Mouse (Mus musculus) macrophage (primary cell): ENCODE results near the gene Pou2af1. TPM values are rescaled to one million over a fixed set of nuclear protein-coding genes. Genes with fewer than 3 reads are reported as not detected.

ENCODE experiments used
- H3K27ac ChIP-seq: fragments of 350-480 bp; formaldehyde crosslinking; 2 replicates; pipeline ENCODE4 v1.9.0; 2021
- H3K36me3 ChIP-seq: fragments of 350-480 bp; formaldehyde crosslinking; 2 replicates; pipeline ENCODE4 v1.9.0; 2021; ENCODE audit errors: inconsistent target
- H3K4me3 ChIP-seq: fragments of 350-480 bp; formaldehyde crosslinking; 2 replicates; pipeline ENCODE4 v1.9.0; 2021; ENCODE audit errors: inconsistent target
- H3K79me2 ChIP-seq: fragments of 350-480 bp; formaldehyde crosslinking; 2 replicates; pipeline ENCODE4 v1.9.0; 2021; ENCODE audit errors: inconsistent target
- WGBS: methylation state at CpG from one replicate; pipeline ENCODE4 v1.1.7; 2026; ENCODE audit warnings: inconsistent platforms; ENCODE audit not compliant: missing documents; 5-methylcytosine and 5-hydroxymethylcytosine counted together
- polyA plus RNA-seq: library from polyadenylated mRNA; stranded (reverse); fragments of 250-400 nt; gene quantifications from 3 replicates; pipeline ENCODE4 v1.2.4, GENCODE M21; 2018; ENCODE audit warnings: inconsistent platforms
- total RNA-seq, 78 experiments: library from RNA; depleted of rRNA; stranded (reverse); fragments of 250-400 nt; gene quantifications; 1 replicate in 9 of 78; 2 replicates in 24 of 78; 3 replicates in 43 of 78; 4 replicates in 2 of 78; pipeline ENCODE4 v1.2.4; 2018; ENCODE audit warnings: inconsistent platforms in 56 of 78

Pou2af1 gene
- not detected for total RNA-seq (2018; cell fraction: chromatin; rRNA removed)
- total RNA-seq (2018; cell fraction: cytosol; rRNA removed), result under 1 TPM in 2 of 26 experiments, not detected in 24; 0.07 to 0.09 TPM
- total RNA-seq (2018; cell fraction: nucleus; rRNA removed), result not detected
- 0.14 TPM in 1 of 3 replicates, not detected in the others for polyA plus RNA-seq

DNA sequence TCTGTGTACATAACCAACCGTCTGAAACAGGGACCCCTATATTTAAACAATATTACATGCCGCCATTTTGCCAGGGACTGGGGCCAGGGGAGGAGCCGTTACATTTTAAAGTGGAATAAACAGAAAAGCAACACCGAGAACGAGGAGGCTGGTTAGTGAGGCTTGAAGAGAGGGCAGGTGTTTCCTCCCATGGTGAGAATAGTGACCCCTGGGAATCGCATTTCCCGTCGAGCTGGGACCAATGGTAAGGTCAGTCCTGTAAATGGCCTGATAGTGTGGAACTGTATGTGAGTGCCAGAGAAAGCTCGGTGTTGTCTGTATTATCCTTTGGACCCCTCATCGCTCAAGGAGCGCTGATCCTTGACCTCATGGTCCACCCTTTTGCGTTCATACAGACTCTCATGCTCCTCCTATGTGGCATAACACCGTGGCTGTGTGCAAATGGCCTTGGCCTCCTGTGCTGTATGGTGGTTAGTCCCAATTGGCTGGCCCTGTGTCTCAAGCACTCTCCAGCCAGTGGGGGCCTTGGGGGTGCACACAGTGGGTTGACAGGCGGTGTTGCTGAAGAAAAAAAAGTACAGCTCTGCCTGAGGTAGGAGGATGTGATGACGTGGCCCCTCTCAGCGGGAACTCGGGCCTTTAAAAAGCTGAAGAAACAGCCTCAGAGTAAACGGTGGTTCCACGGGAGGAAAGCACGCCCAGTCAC is at the start of gene Pou2af1:
Gene Pou2af1 (plus strand): TSS at position 686 of the 706 bp plus-strand sequence.
- Histone ChIP-seq H3K79me2 (no peaks in the 10 kb centered on the region), H3K4me3 (no peak within 1 kb of the TSS), H3K27ac (no peak within 1 kb of the TSS), H3K36me3 (no peaks in the 10 kb centered on the region)
- 95% methylated on average over 20 of the region's 20 CpGs for WGBS

DNA sequence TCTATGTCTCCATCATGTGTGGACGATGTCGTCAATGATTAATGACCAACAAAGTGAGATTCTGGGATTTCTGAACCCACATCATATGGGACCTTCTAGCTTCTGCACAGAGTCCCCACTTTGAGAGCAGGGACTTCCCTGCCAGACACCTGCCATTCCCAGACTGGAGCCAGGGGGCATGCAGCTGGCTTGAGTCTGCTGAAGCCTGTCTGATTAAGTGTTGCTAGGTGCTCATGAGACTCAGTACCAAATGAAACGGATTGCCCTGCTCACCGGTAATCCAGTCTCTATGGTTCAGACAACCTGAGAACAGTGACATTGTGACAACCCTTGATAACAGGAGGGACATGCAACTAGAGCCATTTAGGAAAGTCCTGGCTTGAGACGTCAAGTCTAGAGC is 49.5 kb upstream of the Pou2af1 start:
- WGBS, result 98% methylated on average over 5 of the region's 5 CpGs
- H3K27ac ChIP-seq, result no peak overlapping the region
- no peaks in the 10 kb centered on the region for H3K79me2 ChIP-seq
- no peak overlapping the region for H3K4me3 ChIP-seq
- H3K36me3 ChIP-seq, result no peaks in the 10 kb centered on the region

GRCm38 (mm10) chr9:51165312-51166180 is 48.0 kb upstream of the Pou2af1 start, which contains the start of gene Gm32742:
Gm32742 (minus strand) TSS chr9:51165517.
- H3K4me3 ChIP-seq, result no peak within 1 kb of the TSS
- H3K27ac ChIP-seq, result no peak within 1 kb of the TSS
- WGBS, result 6% methylated on average over 6 of the region's 6 CpGs
- H3K79me2 ChIP-seq, result no peaks in the 10 kb centered on the region
- H3K36me3 ChIP-seq, result no peaks in the 10 kb centered on the region

- Histone ChIP-seq H3K27ac (no peak overlapping the region), H3K79me2 (no peaks in the 10 kb centered on the region), H3K4me3 (no peak overlapping the region), H3K36me3 (no peaks in the 10 kb centered on the region)
- 88% methylated on average over 11 of the region's 11 CpGs for whole genome bisulfite sequencing
These were observed 45.6 kb upstream of the Pou2af1 start for GRCm38 (mm10) chr9:51167954-51168353.

- no peaks in the 10 kb centered on the region for H3K36me3 ChIP-seq
- 93% methylated on average over 5 of the region's 5 CpGs for WGBS
- H3K79me2 ChIP-seq, result no peaks in the 10 kb centered on the region
- no peak overlapping the region for H3K27ac ChIP-seq
- no peak overlapping the region for H3K4me3 ChIP-seq
These were observed 44.8 kb upstream of the Pou2af1 start for GRCm38 (mm10) chr9:51168698-51169097.

GRCm38 (mm10) chr9:51169133-51169532 is 44.4 kb upstream of the Pou2af1 start:
- H3K36me3 ChIP-seq, result no peaks in the 10 kb centered on the region
- WGBS, result 91% methylated on average over 7 of the region's 7 CpGs
- H3K27ac ChIP-seq, result no peak overlapping the region
- H3K79me2 ChIP-seq, result no peaks in the 10 kb centered on the region
- no peak overlapping the region for H3K4me3 ChIP-seq

DNA sequence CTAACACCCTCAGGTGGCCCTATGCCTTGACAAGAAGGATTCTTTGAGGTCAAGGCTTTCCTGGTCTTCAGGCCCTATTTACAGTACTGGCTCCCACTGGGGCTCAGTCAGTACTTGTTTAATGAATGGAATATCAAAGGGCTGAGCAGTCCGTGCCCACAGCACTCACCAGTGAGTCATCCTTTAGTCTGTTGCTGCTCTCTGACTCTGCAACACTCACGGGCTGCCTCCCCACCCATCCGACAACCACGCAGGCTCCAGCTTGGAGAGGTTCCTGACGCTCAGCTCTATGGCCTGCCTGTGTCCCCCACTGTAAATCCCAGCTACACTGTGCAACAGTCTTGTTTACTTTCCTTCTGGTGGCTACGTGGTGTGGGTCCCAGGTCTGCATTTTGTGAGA is 43.2 kb upstream of the Pou2af1 start:
- H3K79me2 ChIP-seq, result no peaks in the 10 kb centered on the region
- H3K4me3 ChIP-seq, result no peak overlapping the region
- H3K27ac ChIP-seq, result no peak overlapping the region
- 89% methylated on average over 6 of the region's 6 CpGs for WGBS
- no peaks in the 10 kb centered on the region for H3K36me3 ChIP-seq

DNA sequence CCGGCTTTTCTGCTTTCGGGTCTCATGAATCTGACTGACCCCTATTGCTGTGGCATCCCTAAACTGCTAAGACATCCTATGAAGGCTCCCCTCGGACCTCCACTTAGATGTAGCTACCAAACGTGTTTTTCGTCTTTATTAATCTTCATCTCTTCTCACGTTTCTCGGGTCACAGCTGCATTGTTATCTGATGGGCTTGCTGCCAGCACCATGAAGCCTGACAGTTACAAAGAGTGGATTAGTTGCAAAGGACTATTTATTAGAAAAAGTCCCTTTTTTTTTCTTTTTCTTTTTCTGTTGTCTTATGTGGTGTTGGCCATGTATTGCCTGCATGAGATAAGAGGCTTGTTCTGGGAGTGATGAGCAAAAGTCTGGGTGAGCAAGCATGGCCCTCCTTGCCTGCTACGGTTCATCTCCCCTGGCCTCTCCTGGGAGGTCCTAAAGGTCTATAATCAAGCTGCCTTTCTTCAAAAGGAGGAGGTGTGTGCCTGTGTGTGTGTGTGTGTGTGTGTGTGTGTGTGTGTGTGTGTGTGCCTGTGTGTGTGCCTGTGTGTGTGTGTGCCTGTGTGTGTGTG is 38.5 kb upstream of the Pou2af1 start:
- Histone ChIP-seq H3K36me3 (no peaks in the 10 kb centered on the region), H3K79me2 (no peaks in the 10 kb centered on the region), H3K27ac (no peak overlapping the region), H3K4me3 (no peak overlapping the region)
- whole genome bisulfite sequencing, result 28% methylated on average over 8 of the region's 8 CpGs

DNA sequence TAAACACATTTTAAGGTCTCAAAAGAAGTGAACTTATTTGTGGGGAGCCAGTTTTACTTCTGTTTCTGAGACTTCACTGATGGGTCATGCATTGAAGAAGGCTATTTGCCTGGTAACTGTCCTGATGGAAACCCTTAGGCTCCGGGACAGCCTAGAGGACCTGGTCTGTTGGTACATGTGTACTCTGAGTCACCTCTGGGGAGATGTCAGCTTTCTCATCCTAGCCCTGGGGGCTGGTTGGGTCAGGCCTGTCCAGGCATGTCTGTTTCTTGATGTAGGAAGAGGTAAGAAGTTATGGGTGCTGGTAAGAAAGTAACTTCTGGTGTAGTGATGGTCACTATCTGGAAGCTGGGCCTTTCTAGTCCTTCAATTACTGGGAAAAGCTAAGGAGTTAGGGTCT is 37.8 kb upstream of the Pou2af1 start:
- Histone ChIP-seq H3K36me3 (no peaks in the 10 kb centered on the region), H3K4me3 (no peak overlapping the region), H3K79me2 (no peaks in the 10 kb centered on the region), H3K27ac (no peak overlapping the region)
- 86% methylated on average over 1 of the region's 1 CpGs for WGBS

GRCm38 (mm10) chr9:51178297-51178696 is 35.2 kb upstream of the Pou2af1 start:
- no peaks in the 10 kb centered on the region for H3K36me3 ChIP-seq
- no peak overlapping the region for H3K27ac ChIP-seq
- H3K4me3 ChIP-seq, result no peak overlapping the region
- H3K79me2 ChIP-seq, result no peaks in the 10 kb centered on the region
- 94% methylated on average over 1 of the region's 1 CpGs for WGBS

GRCm38 (mm10) chr9:51180621-51181020 is 32.9 kb upstream of the Pou2af1 start:
- WGBS, result 48% methylated on average over 5 of the region's 5 CpGs
- Histone ChIP-seq H3K36me3 (no peaks in the 10 kb centered on the region), H3K79me2 (no peaks in the 10 kb centered on the region), H3K27ac (no peak overlapping the region), H3K4me3 (no peak overlapping the region)

- no peak overlapping the region for H3K4me3 ChIP-seq
- 70% methylated on average over 15 of the region's 15 CpGs for WGBS
- no peaks in the 10 kb centered on the region for H3K79me2 ChIP-seq
- H3K27ac ChIP-seq, result no peak overlapping the region
- H3K36me3 ChIP-seq, result no peaks in the 10 kb centered on the region
These were observed 30.5 kb upstream of the Pou2af1 start for GRCm38 (mm10) chr9:51182716-51183710.

DNA sequence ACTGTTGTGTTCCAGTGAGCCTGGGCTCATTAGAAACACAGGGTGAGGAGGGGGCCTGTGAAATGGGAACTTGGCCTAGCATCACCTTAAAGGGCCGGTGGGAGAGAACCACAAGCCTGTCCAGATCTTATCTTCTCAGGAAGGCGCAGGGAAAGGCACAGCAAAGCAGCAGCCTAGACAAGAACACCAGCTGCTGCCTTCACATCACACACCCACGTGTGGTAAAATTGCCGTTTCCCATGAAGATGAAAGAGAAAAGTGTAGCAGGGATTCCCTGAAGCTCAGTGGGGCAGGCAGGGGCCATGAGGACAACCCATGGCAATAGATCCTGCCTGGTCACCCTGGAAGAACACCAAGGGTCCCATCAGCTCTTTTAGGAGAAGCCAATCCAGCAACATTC is 28.1 kb upstream of the Pou2af1 start:
- H3K27ac ChIP-seq, result no peak overlapping the region
- H3K36me3 ChIP-seq, result no peaks in the 10 kb centered on the region
- H3K4me3 ChIP-seq, result no peak overlapping the region
- no peaks in the 10 kb centered on the region for H3K79me2 ChIP-seq
- WGBS, result 55% methylated on average over 4 of the region's 4 CpGs

GRCm38 (mm10) chr9:51185871-51186270 is 27.6 kb upstream of the Pou2af1 start:
- Histone ChIP-seq H3K27ac (no peak overlapping the region), H3K4me3 (no peak overlapping the region), H3K36me3 (no peaks in the 10 kb centered on the region), H3K79me2 (no peaks in the 10 kb centered on the region)
- 88% methylated on average over 5 of the region's 5 CpGs for WGBS
